Mouse (Mus musculus) embryo, embryonic 11 days (tissue): ENCODE data around the gene Fam151a.
"Not testable (repeated sequence)": the region's sequence is repeated elsewhere in the genome, so short reads cannot be mapped to it uniquely, and the experiment has no call there.

Source experiments
- DNase-seq: peaks from one replicate; pipeline ENCODE4 v3.0.0-alpha.2; 2015

Gene Fam151a

GRCm38 (mm10) chr4:106778116-106778788, 44.6 kb downstream of the Fam151a start:
- DNase-seq = peak; percentile 79

GRCm38 (mm10) chr4:106780045-106780444, 46.4 kb downstream of the Fam151a start:
- peak; percentile 82 for DNase-seq

- no peak for DNase-seq
These were observed 49.4 kb downstream of the Fam151a start for GRCm38 (mm10) chr4:106783137-106783536.

GRCm38 (mm10) chr4:106784806-106785205, 51.1 kb downstream of the Fam151a start:
- DNase-seq = no peak

GRCm38 (mm10) chr4:106785345-106785744, 51.7 kb downstream of the Fam151a start:
- DNase-seq = no peak

GRCm38 (mm10) chr4:106785753-106786540, 52.3 kb downstream of the Fam151a start:
- DNase-seq = peak; percentile 87

- DNase-seq = peak; percentile 73
These were observed 54.1 kb downstream of the Fam151a start for GRCm38 (mm10) chr4:106787830-106788229.

GRCm38 (mm10) chr4:106788627-106789026, 54.9 kb downstream of the Fam151a start:
- DNase-seq = no peak

- no peak for DNase-seq
These were observed 56.0 kb downstream of the Fam151a start for GRCm38 (mm10) chr4:106789705-106790104.

- not testable (repeated sequence) for DNase-seq
These were observed 56.5 kb downstream of the Fam151a start for GRCm38 (mm10) chr4:106790218-106790617.

GRCm38 (mm10) chr4:106790938-106791337, 57.2 kb downstream of the Fam151a start:
- DNase-seq = no peak

GRCm38 (mm10) chr4:106792276-106792675, 58.6 kb downstream of the Fam151a start:
- DNase-seq = no peak

GRCm38 (mm10) chr4:106793826-106794225, 60.1 kb downstream of the Fam151a start:
- not testable (repeated sequence) for DNase-seq

GRCm38 (mm10) chr4:106794247-106794646, 60.6 kb downstream of the Fam151a start:
- DNase-seq = no peak

GRCm38 (mm10) chr4:106795289-106795688, 61.6 kb downstream of the Fam151a start:
- no peak for DNase-seq
